Mouse (Mus musculus): Measurements from ENCODE around the gene Ddhd1.

DNA sequence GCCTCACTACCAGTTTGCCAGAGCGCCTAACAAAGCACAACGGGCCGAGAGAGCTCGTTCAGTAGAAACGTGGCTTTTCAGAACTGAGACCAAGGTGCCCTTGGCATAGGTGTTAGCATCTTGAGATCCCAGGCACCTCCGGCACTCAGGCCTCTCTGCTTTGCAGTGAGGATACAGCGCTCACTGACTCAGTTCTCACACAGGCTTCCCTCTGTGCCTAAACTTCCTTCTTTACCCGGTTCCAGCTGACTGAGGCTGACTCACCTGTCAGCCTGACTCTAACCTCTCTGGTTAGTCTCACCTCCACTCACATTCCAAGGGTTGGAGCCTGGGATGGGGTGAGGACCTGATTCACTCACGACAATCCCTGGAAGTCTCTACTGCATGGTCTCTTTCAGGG lies 15.7 kb downstream of the Ddhd1 start:
- TF ChIP-seq POLR2A (IDR thresholded peaks at IDR 0.05; ENCODE audit: borderline replicate concordance, extremely low read depth, low read depth, low read length) (no peak), CTCF (IDR thresholded peaks at IDR 0.05; ENCODE audit: insufficient read depth, low read length) (no peak)
